Mouse (Mus musculus) NIH3T3 (cell line): Measurements from ENCODE around the gene Stk32c.

Source experiments
- DNase-seq: peaks from one replicate; pipeline ENCODE4 v3.0.0-alpha.2; 2012; ENCODE audit warnings: low read depth

The Stk32c gene

DNA sequence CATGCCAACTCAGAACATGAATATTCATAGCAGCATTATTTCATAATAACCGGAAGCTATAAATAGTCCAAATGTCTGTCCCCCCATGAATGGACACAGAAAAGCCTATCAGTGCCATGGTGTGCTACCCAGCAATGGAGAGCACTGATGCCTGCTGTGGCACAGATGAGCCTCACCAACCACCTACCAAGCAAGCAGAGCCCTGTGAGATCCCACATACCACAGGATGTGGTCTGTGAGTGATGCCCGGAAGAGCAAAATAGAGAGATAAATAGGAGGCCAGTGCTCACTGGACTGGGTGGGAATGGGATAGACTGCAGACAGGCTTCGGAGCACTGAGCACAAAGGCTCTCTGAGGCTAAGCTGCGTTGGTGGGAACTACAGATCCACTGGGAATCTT lies 16.1 kb downstream of the Stk32c start:
- DNase-seq: no peak

GRCm38 (mm10) chr7:139191619-139192018 lies 21.5 kb downstream of the Stk32c start:
- no peak for DNase-seq

GRCm38 (mm10) chr7:139190616-139191015 lies 22.5 kb downstream of the Stk32c start:
- DNase-seq: no peak

GRCm38 (mm10) chr7:139188634-139189207 lies 24.4 kb downstream of the Stk32c start:
- no peak for DNase-seq

- no peak for DNase-seq
Observed at GRCm38 (mm10) chr7:139187771-139188633, 25.1 kb downstream of the Stk32c start.

GRCm38 (mm10) chr7:139187277-139187676 lies 25.8 kb downstream of the Stk32c start:
- no peak for DNase-seq

DNA sequence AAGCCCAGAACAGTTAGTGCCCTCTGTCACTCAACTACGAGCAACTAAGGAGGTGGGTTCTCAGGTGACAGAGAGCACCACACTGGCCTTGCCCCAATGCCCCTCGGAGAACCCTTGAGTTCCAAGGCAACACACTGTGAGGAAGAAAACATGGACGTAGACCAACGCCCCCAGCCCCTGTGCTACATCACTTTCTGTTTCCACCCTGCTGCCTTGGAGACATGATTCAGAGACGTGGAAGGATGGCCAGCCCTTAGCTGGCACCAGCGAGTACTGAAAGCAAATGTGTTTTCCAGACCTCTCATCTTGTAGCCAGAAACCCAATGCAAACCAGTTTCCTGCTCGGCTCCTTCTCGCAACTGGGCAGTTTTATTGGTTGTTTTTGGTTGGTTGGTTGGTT lies 26.7 kb downstream of the Stk32c start:
- peak; percentile 5 for DNase-seq

GRCm38 (mm10) chr7:139185971-139186370 lies 27.1 kb downstream of the Stk32c start:
- no peak for DNase-seq

GRCm38 (mm10) chr7:139184846-139185245 lies 28.3 kb downstream of the Stk32c start:
- no peak for DNase-seq

GRCm38 (mm10) chr7:139184396-139184795 lies 28.7 kb downstream of the Stk32c start:
- no peak for DNase-seq

- no peak for DNase-seq
Observed at GRCm38 (mm10) chr7:139180058-139180457, 33.0 kb downstream of the Stk32c start.

DNA sequence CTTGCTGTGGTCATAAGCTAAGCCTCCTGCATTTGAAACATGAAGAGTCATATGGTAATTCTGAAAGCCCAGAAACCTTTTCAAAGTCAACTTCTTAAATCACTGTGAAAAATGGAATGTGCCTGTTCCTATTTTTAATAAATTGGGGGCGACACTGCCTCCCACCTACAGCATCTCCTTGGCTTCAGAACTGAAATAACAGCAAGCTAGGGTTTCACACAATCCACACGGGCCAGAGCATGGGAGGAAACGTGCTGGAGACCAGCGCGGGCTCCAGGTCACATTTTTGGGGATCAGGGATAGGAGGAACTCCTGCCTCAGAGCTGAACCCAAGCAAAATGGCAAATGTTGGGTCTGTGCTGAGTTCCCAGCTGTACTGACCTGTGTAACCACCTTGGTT lies 33.8 kb downstream of the Stk32c start:
- DNase-seq: no peak

DNA sequence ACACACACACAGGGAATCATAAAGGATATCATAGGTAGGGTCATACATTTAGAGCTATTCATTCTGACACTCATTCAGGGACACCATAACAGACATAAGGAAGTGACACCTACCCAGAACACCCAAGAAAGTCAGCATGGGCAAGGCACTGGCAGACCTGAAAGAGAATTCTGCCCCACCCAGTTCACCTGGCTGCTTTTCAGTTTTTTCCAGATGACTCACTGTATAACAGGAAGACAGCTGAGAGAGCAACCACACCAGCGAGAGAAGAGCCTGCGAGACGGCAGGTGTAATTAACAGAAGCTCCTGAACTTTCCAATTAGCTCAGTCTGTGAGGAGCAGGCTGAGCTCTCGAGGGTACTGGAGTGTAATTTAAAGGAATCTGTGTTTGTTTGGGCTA lies 44.0 kb downstream of the Stk32c start:
- DNase-seq: no peak

DNA sequence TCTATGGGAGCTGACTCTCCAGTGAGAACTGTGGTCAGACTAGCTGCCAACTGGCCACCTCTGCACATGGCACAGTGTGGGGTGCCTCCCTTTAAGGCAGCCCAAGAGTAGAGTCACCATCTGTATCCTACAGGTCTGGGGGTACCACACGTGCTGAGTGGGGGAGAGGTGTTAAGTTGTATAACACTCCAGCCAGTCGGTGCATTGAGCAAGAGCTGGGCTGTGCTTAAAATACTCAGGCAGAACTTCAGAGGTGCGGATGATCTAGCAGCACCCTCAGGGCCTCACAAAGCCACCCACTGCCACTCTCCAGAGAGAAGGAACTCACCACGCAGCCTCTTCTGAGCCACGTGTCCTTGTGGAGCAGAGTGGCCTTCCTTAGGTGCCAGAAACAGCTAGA lies 48.7 kb downstream of the Stk32c start:
- DNase-seq: no peak

GRCm38 (mm10) chr7:139158956-139159355 lies 54.2 kb downstream of the Stk32c start:
- no peak for DNase-seq

- no peak for DNase-seq
Observed at GRCm38 (mm10) chr7:139158549-139158948, 54.6 kb downstream of the Stk32c start.

- no peak for DNase-seq
Observed at GRCm38 (mm10) chr7:139157541-139157940, 55.6 kb downstream of the Stk32c start.

GRCm38 (mm10) chr7:139156341-139157058 lies 56.6 kb downstream of the Stk32c start:
- DNase-seq: peak; percentile 40

- no peak for DNase-seq
Observed at GRCm38 (mm10) chr7:139152927-139153326, 60.2 kb downstream of the Stk32c start.

DNA sequence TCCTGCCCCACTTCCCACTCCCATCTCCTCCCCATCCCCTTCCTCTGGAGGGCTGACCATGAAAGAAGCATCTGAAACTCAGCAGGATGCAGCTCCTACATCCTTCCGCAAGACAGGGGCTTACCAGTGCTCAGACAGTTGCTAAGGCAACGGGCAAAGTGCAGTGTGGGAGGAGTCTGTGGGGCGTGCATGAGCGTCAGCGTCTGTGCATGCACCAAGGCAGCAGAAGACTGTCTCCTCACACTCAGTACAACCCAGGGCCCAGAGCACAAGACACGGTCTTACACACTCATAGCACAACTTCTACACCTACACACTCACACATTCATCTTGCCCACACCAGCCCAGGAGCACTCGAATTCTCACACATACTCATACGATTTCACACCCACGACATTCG lies 62.0 kb downstream of the Stk32c start:
- DNase-seq: peak; percentile 4

- DNase-seq: no peak
Observed at GRCm38 (mm10) chr7:139149373-139149772, 63.7 kb downstream of the Stk32c start.

GRCm38 (mm10) chr7:139147360-139147759 lies 65.7 kb downstream of the Stk32c start:
- DNase-seq: no peak

DNA sequence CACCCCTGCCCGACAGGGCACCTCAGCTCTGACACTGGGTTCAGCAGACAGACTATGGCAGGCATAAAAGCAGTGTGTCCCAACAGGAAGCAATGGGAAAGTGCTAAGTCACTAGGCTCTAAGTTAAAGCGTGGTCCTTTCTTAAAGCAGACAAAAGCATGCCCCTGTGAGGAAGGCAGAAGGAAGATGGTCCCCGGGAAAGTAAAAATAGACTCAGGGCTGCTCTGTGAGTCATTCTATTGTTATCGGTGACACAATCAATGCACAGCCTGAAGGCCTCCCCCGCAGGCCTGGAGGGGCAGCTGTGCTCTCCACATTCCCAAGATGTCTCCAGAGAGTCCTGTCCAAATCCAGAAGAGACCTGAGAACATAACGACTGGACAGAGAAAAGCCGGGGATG lies 67.2 kb downstream of the Stk32c start:
- DNase-seq: no peak
